Mouse (Mus musculus): ENCODE data around the gene Gm21976. TPM values are rescaled to one million over a fixed set of nuclear protein-coding genes. Genes with fewer than 3 reads are reported as not detected.

Gene Gm21976
- polyA plus RNA-seq, 1 experiment from 2014 or later = not detected

Other genes starting within 250 kb of the Gm21976 start
- 27.6 and 29.3 TPM in 2 replicates for gene Arhgef28, start 73.4 kb upstream of the Gm21976 start, polyA plus RNA-seq (2015; fragmentation: Nextera tagmentation; extraction: Ambion mirVana)
- gene Utp15, start 16.8 kb upstream of the Gm21976 start, polyA plus RNA-seq (2015; fragmentation: Nextera tagmentation; extraction: Ambion mirVana) = 28.6 and 29.8 TPM in 2 replicates
- gene Ankra2, start 16.8 kb upstream of the Gm21976 start, polyA plus RNA-seq (2015; fragmentation: Nextera tagmentation; extraction: Ambion mirVana) = 68.4 and 69.2 TPM in 2 replicates
- gene Btf3, start 37.1 kb downstream of the Gm21976 start, polyA plus RNA-seq (2015; fragmentation: Nextera tagmentation; extraction: Ambion mirVana) = 444 and 475 TPM in 2 replicates
- gene Foxd1, start 74.4 kb downstream of the Gm21976 start, polyA plus RNA-seq (2015; fragmentation: Nextera tagmentation; extraction: Ambion mirVana) = 1.1 and 1.2 TPM in 2 replicates
- gene Gm10320, start 212.1 kb downstream of the Gm21976 start, polyA plus RNA-seq (2015; fragmentation: Nextera tagmentation; extraction: Ambion mirVana) = 0.86 and 1.3 TPM in 2 replicates